ENCODE assay signal across 11 mouse cellular contexts in genomic region chr13:51411696-51412430, GRCm38 (mm10). TPM values are rescaled to one million over a fixed set of nuclear protein-coding genes. Genes with fewer than 3 reads are reported as not detected.
A peak's percentile ranks its signal among the peaks of the same experiment; 100 is the strongest.
DNase-seq lines count a peak whose midpoint lies in the region; ATAC-seq and TF ChIP-seq lines count a peak whose summit lies in the region.
"Had no signal": no experiment of that assay in that cellular context is flagged by ENCODE, and none has a peak within 500 bp of the region (broad histone marks: within the 10 kb centered on the region; RNA-seq: fewer than 3 reads in every experiment).

No protein-coding gene starts in this region.

- TF ChIP-seq CTCF in forebrain, postnatal 0 days (IDR thresholded peaks at IDR 0.05; ENCODE audit: low read depth): no peak
- no peak for TF ChIP-seq CTCF in lung, adult 2 months (IDR thresholded peaks at IDR 0.05; ENCODE audit: insufficient read depth, low read length)
- no peak for TF ChIP-seq CTCF in small intestine, adult 2 months (IDR thresholded peaks at IDR 0.05; ENCODE audit: extremely low read depth, insufficient read length, insufficient replicate concordance, low read depth, low read length)

- 62% methylated on average over 12 of the region's 12 CpGs for WGBS in forebrain, embryonic 11.5 days
- 51% methylated on average over 12 of the region's 12 CpGs for WGBS in forebrain, postnatal 0 days
- 34% methylated on average over 12 of the region's 12 CpGs for WGBS in lung, adult 2 months
- WGBS in small intestine, adult 2 months: 59% methylated on average over 12 of the region's 12 CpGs

- no peak for TF ChIP-seq POLR2A in lung, adult 2 months (IDR thresholded peaks at IDR 0.05; ENCODE audit: borderline replicate concordance, extremely low read depth, low read depth, low read length)
- no peak for TF ChIP-seq POLR2A in small intestine, adult 2 months (IDR thresholded peaks at IDR 0.05; ENCODE audit: low read depth, low read length)

- no peaks in the 10 kb centered on the region for H3K36me3 ChIP-seq in forebrain, embryonic 11.5 days (ENCODE audit: control insufficient read depth, insufficient read depth, low read length)
- no peaks in the 10 kb centered on the region for H3K36me3 ChIP-seq in forebrain, postnatal 0 days (ENCODE audit: insufficient read depth)
- no peaks in the 10 kb centered on the region for H3K36me3 ChIP-seq in small intestine, adult 2 months (ENCODE audit: control insufficient read depth, insufficient read depth, low read length)
- H3K36me3 ChIP-seq: forebrain, embryonic 15.5 days had no signal

- ATAC-seq in forebrain, embryonic 11.5 days (replicated peaks; ENCODE audit: low FRiP score): no peak
- ATAC-seq in forebrain, postnatal 0 days: no peak
- ATAC-seq in megakaryocyte, adult 5-6 weeks (ENCODE audit: poor library complexity, severe bottlenecking): no peak
- ATAC-seq: forebrain, embryonic 15.5 days had no signal

- H3K4me2 ChIP-seq in forebrain, embryonic 11.5 days (ENCODE audit: low read depth, low read length, severe bottlenecking): peak overlapping the region; percentile 26; the same call in 1 of the 2 replicates
- no peak overlapping the region for H3K4me2 ChIP-seq in forebrain, postnatal 0 days (ENCODE audit: low read depth)
- H3K4me2 ChIP-seq: forebrain, embryonic 15.5 days had no signal

- H3K27me3 ChIP-seq in forebrain, embryonic 11.5 days (ENCODE audit: control insufficient read depth, insufficient read depth, low read length): no peaks in the 10 kb centered on the region
- no peaks in the 10 kb centered on the region for H3K27me3 ChIP-seq in forebrain, postnatal 0 days (ENCODE audit: insufficient read depth, low read length)
- peaks cover 13% of the 10 kb centered on the region for H3K27me3 ChIP-seq in small intestine, adult 2 months (ENCODE audit: control insufficient read depth, insufficient read depth, low read length)
- H3K27me3 ChIP-seq: forebrain, embryonic 15.5 days had no signal

- no peak overlapping the region for H3K4me3 ChIP-seq in forebrain, embryonic 11.5 days (ENCODE audit: low read depth, low read length)
- H3K4me3 ChIP-seq in forebrain, postnatal 0 days (ENCODE audit: low read depth, low read length): no peak overlapping the region
- peak overlapping the region; percentile 8 for H3K4me3 ChIP-seq in lung, adult 2 months (replicated peaks; ENCODE audit: extremely low read depth, low read depth, low read length)
- peak overlapping the region; percentile 29 for H3K4me3 ChIP-seq in small intestine, adult 2 months (ENCODE audit: low read depth, low read length)
- H3K4me3 ChIP-seq: forebrain, embryonic 15.5 days had no signal

- H3K4me1 ChIP-seq in forebrain, embryonic 11.5 days (replicated peaks; ENCODE audit: control insufficient read depth, insufficient read depth, low read length): peaks cover 11% of the 10 kb centered on the region; the same call in 1 of the 2 replicates
- peaks cover 11% of the 10 kb centered on the region; the same call in 1 of the 2 replicates for H3K4me1 ChIP-seq in forebrain, postnatal 0 days (ENCODE audit: insufficient read depth)
- H3K4me1 ChIP-seq in lung, adult 2 months (ENCODE audit: control insufficient read depth, insufficient read depth, low read length): no peaks in the 10 kb centered on the region
- no peaks in the 10 kb centered on the region for H3K4me1 ChIP-seq in small intestine, adult 2 months (ENCODE audit: control insufficient read depth, insufficient read depth, insufficient read length, low read length)

- no peak overlapping the region for H3K27ac ChIP-seq in forebrain, embryonic 11.5 days (ENCODE audit: low read depth, low read length)
- no peak overlapping the region for H3K27ac ChIP-seq in forebrain, postnatal 0 days (ENCODE audit: low read depth, low read length)
- H3K27ac ChIP-seq in small intestine, adult 2 months (ENCODE audit: insufficient read depth, low read depth, low read length): no peak overlapping the region
- H3K27ac ChIP-seq: forebrain, embryonic 15.5 days; liver, embryonic 14.5 days had no signal

- H3K9me3 ChIP-seq in forebrain, embryonic 11.5 days (ENCODE audit: control insufficient read depth, low read length): peaks cover 5% of the 10 kb centered on the region; the same call in 1 of the 2 replicates
- no peaks in the 10 kb centered on the region for H3K9me3 ChIP-seq in forebrain, postnatal 0 days (ENCODE audit: low read length)
- H3K9me3 ChIP-seq: forebrain, embryonic 15.5 days had no signal

- DNase-seq in forebrain, embryonic 11.5 days (ENCODE audit: low spot score): no peak
- DNase-seq in forebrain, postnatal 0 days: no peak
- DNase-seq in lung, adult 2 months: no peak
- no peak for DNase-seq in lung, postnatal 4 days
- peak; percentile 44 for DNase-seq in heart, postnatal 4 days
- no peak for DNase-seq in layer of hippocampus, adult 9-10 months (ENCODE audit: low spot score)
- DNase-seq: kidney, postnatal 4 days had no signal

- H3K9ac ChIP-seq in forebrain, embryonic 11.5 days (ENCODE audit: low read length): no peak overlapping the region
- H3K9ac ChIP-seq in forebrain, postnatal 0 days: no peak overlapping the region
- H3K9ac ChIP-seq: forebrain, embryonic 15.5 days; liver, embryonic 14.5 days had no signal

RNA-seq across cellular contexts. Expression of gene S1pr3, which starts 3.4 kb away (rescaled TPM):
- polyA plus RNA-seq in forebrain, embryonic 11.5 days (2014; fragmentation: Nextera tagmentation; extraction: Ambion mirVana): 47.2 and 48.4 TPM in 2 replicates
- total RNA-seq in forebrain, postnatal 0 days (2014; rRNA removed): 4.2 and 8.4 TPM in 2 replicates
- 7.4 and 9.6 TPM in 2 replicates for polyA plus RNA-seq in forebrain, postnatal 0 days (2015; fragmentation: Nextera tagmentation; extraction: Ambion mirVana)
- 38.6 and 51.1 TPM in 2 replicates for polyA plus RNA-seq in lung, adult 2 months (2012; rRNA removed)
- 10 to 100 TPM; 22.9 to 23.2 TPM for total RNA-seq in heart, postnatal 4 days (2021)
- 2.5 and 3.2 TPM in 2 replicates for polyA plus RNA-seq in small intestine, adult 2 months (2012; rRNA removed)
- total RNA-seq in megakaryocyte, adult 5-6 weeks (2015): 1.8 and 2.6 TPM in 2 replicates
- 1.1 and 1.6 TPM in 2 replicates for total RNA-seq in megakaryocyte, adult 5-6 weeks (2017)

Comparison
In these comparisons a context has a peak if more than half of its experiments do, and no peak if none do; other contexts are left out.
1. H3K4me3 ChIP-seq: peak in lung, adult 2 months (single experiment) and small intestine, adult 2 months (single experiment); none in forebrain, embryonic 11.5 days (single experiment) and forebrain, postnatal 0 days (single experiment).